Comparison of ENCODE assay signal across 12 mouse cellular contexts in genomic region chr11:102106911-102107310, GRCm38 (mm10). TPM values are rescaled to one million over a fixed set of nuclear protein-coding genes. Genes with fewer than 3 reads are reported as not detected.
DNase-seq lines count a peak whose midpoint lies in the region; TF ChIP-seq lines count a peak whose summit lies in the region.
"Had no signal": no experiment of that assay in that cellular context is flagged by ENCODE, and none has a peak within 500 bp of the region (broad histone marks: within the 10 kb centered on the region; RNA-seq: fewer than 3 reads in every experiment).

No protein-coding gene starts in this region.

- H3K9me3 ChIP-seq in heart, embryonic 10.5 days = no peaks in the 10 kb centered on the region
- no peaks in the 10 kb centered on the region for H3K9me3 ChIP-seq in ES-E14 (ENCODE audit: control insufficient read depth, insufficient read depth, low read depth, low read length)
- no peaks in the 10 kb centered on the region for H3K9me3 ChIP-seq in limb, embryonic 10.5 days (replicated peaks)

- H3K4me3 ChIP-seq in heart, embryonic 10.5 days = peak overlapping the region; percentile 42
- peak overlapping the region; percentile 38 to 57; a peak in 3 of 4 replicates for H3K4me3 ChIP-seq in ES-E14 (ENCODE audit: insufficient read depth in 1 of 2, low read depth in 1 of 2, low read length in 2 of 2, poor library complexity in 1 of 2, severe bottlenecking in 1 of 2)
- H3K4me3 ChIP-seq in limb, embryonic 10.5 days = peak overlapping the region; percentile 20; the same call in 1 of the 2 replicates

- H3K9ac ChIP-seq in ES-E14 (ENCODE audit: insufficient read depth, low read depth, low read length, poor library complexity, severe bottlenecking) = peak overlapping the region; percentile 16; the same call in 1 of the 2 replicates

- H3K36me3 ChIP-seq in heart, embryonic 10.5 days = no peaks in the 10 kb centered on the region
- H3K36me3 ChIP-seq in ES-E14 (ENCODE audit: control insufficient read depth, insufficient read depth, low read length, poor library complexity, severe bottlenecking) = no peaks in the 10 kb centered on the region
- no peaks in the 10 kb centered on the region for H3K36me3 ChIP-seq in limb, embryonic 10.5 days

- peaks cover 21% of the 10 kb centered on the region for H3K4me1 ChIP-seq in heart, embryonic 10.5 days
- H3K4me1 ChIP-seq in ES-E14 (ENCODE audit: control insufficient read depth in 2 of 2, insufficient read depth in 2 of 2, low read length in 2 of 2, poor library complexity in 1 of 2) = peaks cover 1 to 7% of the 10 kb centered on the region in 2 experiments; a peak in 2 of 4 replicates
- peaks cover 20% of the 10 kb centered on the region for H3K4me1 ChIP-seq in limb, embryonic 10.5 days

- WGBS in heart, embryonic 10.5 days = 4% methylated on average over 21 of the region's 21 CpGs
- WGBS in limb, embryonic 10.5 days = 1% methylated on average over 21 of the region's 21 CpGs

- no peak overlapping the region; the same call in 1 of the 2 replicates for H3K27ac ChIP-seq in heart, embryonic 10.5 days
- H3K27ac ChIP-seq in ES-E14 (ENCODE audit: insufficient read depth, low read depth, low read length, poor library complexity, severe bottlenecking) = no peak overlapping the region
- H3K27ac ChIP-seq in limb, embryonic 10.5 days = no peak overlapping the region

- in situ Hi-C loops in ES-E14 (cut with MboI; ENCODE audit: low sequenced_read_pairs in 2 of 2, unreplicated experiment in 2 of 2) = no loop called here

- H3K27me3 ChIP-seq in heart, embryonic 10.5 days (ENCODE audit: insufficient read depth, poor library complexity, severe bottlenecking) = peaks cover 80% of the 10 kb centered on the region
- peaks cover 86% of the 10 kb centered on the region for H3K27me3 ChIP-seq in limb, embryonic 10.5 days (ENCODE audit: low read depth, poor library complexity, severe bottlenecking)

- no peak for DNase-seq in heart, embryonic 10.5 days (ENCODE audit: low spot score)
- no peak for DNase-seq in heart, adult 8-10 months (ENCODE audit: low spot score)
- peak; percentile 38 to 41 for DNase-seq in kidney, postnatal 4 days
- DNase-seq in kidney, postnatal 25 days = no peak
- peak; percentile 40 for DNase-seq in ES-E14 (ENCODE audit: low read depth, low spot score)
- DNase-seq in limb, embryonic 10.5 days (ENCODE audit: low spot score) = no peak
- no peak for DNase-seq in layer of hippocampus, adult 18-20 months (ENCODE audit: low spot score in 2 of 2)
- DNase-seq in spleen, adult 18-20 months = no peak
- DNase-seq: cerebellum, postnatal 10 days; gastrocnemius, postnatal 14 days had no signal

TF ChIP-seq in ES-E14, 5 proteins besides CTCF, POLR2A, EP300 and RAD21:
- TF ChIP-seq ZNF384 (IDR thresholded peaks at IDR 0.05; ENCODE audit: low read depth, low read length) (no peak), ZC3H11A (IDR thresholded peaks at IDR 0.05; ENCODE audit: borderline replicate concordance, low read depth, low read length) (no peak), HCFC1 (IDR thresholded peaks at IDR 0.05; ENCODE audit: borderline replicate concordance, insufficient read depth, low read length) (no peak), MAFK (IDR thresholded peaks at IDR 0.05; ENCODE audit: insufficient read depth, low read depth, low read length) (no peak), CHD2 (IDR thresholded peaks at IDR 0.05; ENCODE audit: low read depth, low read length) (no peak)

RNA-seq across cellular contexts. Expression of gene Pyy, which starts 0.7 kb away (rescaled TPM):
- 3.0 TPM in 1 of 2 replicates, not detected in the other for polyA plus RNA-seq in heart, embryonic 10.5 days (2016; fragmentation: Nextera tagmentation; extraction: Ambion mirVana)
- total RNA-seq in heart, adult 8-10 months (2022) = not detected
- total RNA-seq in ES-E14 (2012; rRNA removed) = 0.49 and 2.1 TPM in 2 replicates
- polyA plus RNA-seq in limb, embryonic 10.5 days (2016; fragmentation: Nextera tagmentation; extraction: Ambion mirVana) = not detected in 2 replicates
- total RNA-seq in layer of hippocampus, adult 18-20 months (2021) = not detected
- total RNA-seq: gastrocnemius, postnatal 14 days; left cerebral cortex, postnatal 36 days; monocyte, adult 5-6 weeks had no signal

RNA-seq across cellular contexts. Expression of gene Ppy, which starts 5.8 kb away (rescaled TPM):
- polyA plus RNA-seq in heart, embryonic 10.5 days (2016; fragmentation: Nextera tagmentation; extraction: Ambion mirVana) = not detected in 2 replicates
- not detected for total RNA-seq in heart, adult 8-10 months (2022)
- total RNA-seq in ES-E14 (2012; rRNA removed) = not detected in 2 replicates
- polyA plus RNA-seq in limb, embryonic 10.5 days (2016; fragmentation: Nextera tagmentation; extraction: Ambion mirVana) = not detected in 2 replicates
- total RNA-seq in layer of hippocampus, adult 18-20 months (2021) = not detected
- total RNA-seq: gastrocnemius, postnatal 14 days; left cerebral cortex, postnatal 36 days; monocyte, adult 5-6 weeks had no signal

RNA-seq across cellular contexts. Expression of gene Mpp2, which starts 18.6 kb away (rescaled TPM):
- polyA plus RNA-seq in heart, embryonic 10.5 days (2016; fragmentation: Nextera tagmentation; extraction: Ambion mirVana) = 19.0 and 20.1 TPM in 2 replicates
- 1 to 10 TPM; 2.6 to 4.7 (median 4.3) TPM for total RNA-seq in heart, adult 8-10 months (2022)
- 0.94 and 1.2 TPM in 2 replicates for total RNA-seq in ES-E14 (2012; rRNA removed)
- 11.5 and 16.6 TPM in 2 replicates for polyA plus RNA-seq in limb, embryonic 10.5 days (2016; fragmentation: Nextera tagmentation; extraction: Ambion mirVana)
- total RNA-seq in layer of hippocampus, adult 18-20 months (2021) = 100 to 1,000 TPM; 142 to 147 TPM
- total RNA-seq: monocyte, adult 5-6 weeks had no signal

RNA-seq across cellular contexts. Expression of gene Nags, which starts 38.4 kb away (rescaled TPM):
- polyA plus RNA-seq in heart, embryonic 10.5 days (2016; fragmentation: Nextera tagmentation; extraction: Ambion mirVana) = 0.25 and 1.3 TPM in 2 replicates
- under 1 TPM; 0.14 to 0.30 (median 0.22) TPM for total RNA-seq in heart, adult 8-10 months (2022)
- total RNA-seq in ES-E14 (2012; rRNA removed) = 0.45 and 0.90 TPM in 2 replicates
- polyA plus RNA-seq in limb, embryonic 10.5 days (2016; fragmentation: Nextera tagmentation; extraction: Ambion mirVana) = 0.09 and 0.20 TPM in 2 replicates
- not detected for total RNA-seq in layer of hippocampus, adult 18-20 months (2021)
- total RNA-seq: gastrocnemius, postnatal 14 days; left cerebral cortex, postnatal 36 days; monocyte, adult 5-6 weeks had no signal

RNA-seq across cellular contexts. Expression of gene Tmem101, which starts 49.3 kb away (rescaled TPM):
- polyA plus RNA-seq in heart, embryonic 10.5 days (2016; fragmentation: Nextera tagmentation; extraction: Ambion mirVana) = 40.8 and 44.6 TPM in 2 replicates
- 10 to 100 TPM; 12.7 to 15.5 (median 14.9) TPM for total RNA-seq in heart, adult 8-10 months (2022)
- total RNA-seq in ES-E14 (2012; rRNA removed) = 75.3 and 98.7 TPM in 2 replicates
- 34.0 and 39.6 TPM in 2 replicates for polyA plus RNA-seq in limb, embryonic 10.5 days (2016; fragmentation: Nextera tagmentation; extraction: Ambion mirVana)
- 10 to 100 TPM; 25.0 to 27.2 TPM for total RNA-seq in layer of hippocampus, adult 18-20 months (2021)

Comparison
In these comparisons a context has a peak if more than half of its experiments do, and no peak if none do; other contexts are left out.
1. DNase-seq: peak in kidney, postnatal 4 days (2 of 2) and ES-E14 (single experiment); none in heart, embryonic 10.5 days (single experiment), heart, adult 8-10 months (single experiment), kidney, postnatal 25 days (0 of 2), limb, embryonic 10.5 days (single experiment), layer of hippocampus, adult 18-20 months (0 of 2) and spleen, adult 18-20 months (0 of 2).
2. RNA of gene Mpp2, which starts 18.6 kb away (total RNA-seq): 142 to 147 TPM in layer of hippocampus, adult 18-20 months; 2.6 to 4.7 TPM in heart, adult 8-10 months and 0.94 to 1.2 TPM in ES-E14; every median in the first group is over 10 times any median in the second.
3. Peak in every context shown above with its lines, with median percentiles within 50 percentile points of each other: H3K4me3 ChIP-seq.